Mouse (Mus musculus): ENCODE results near the gene Troap.

DNA sequence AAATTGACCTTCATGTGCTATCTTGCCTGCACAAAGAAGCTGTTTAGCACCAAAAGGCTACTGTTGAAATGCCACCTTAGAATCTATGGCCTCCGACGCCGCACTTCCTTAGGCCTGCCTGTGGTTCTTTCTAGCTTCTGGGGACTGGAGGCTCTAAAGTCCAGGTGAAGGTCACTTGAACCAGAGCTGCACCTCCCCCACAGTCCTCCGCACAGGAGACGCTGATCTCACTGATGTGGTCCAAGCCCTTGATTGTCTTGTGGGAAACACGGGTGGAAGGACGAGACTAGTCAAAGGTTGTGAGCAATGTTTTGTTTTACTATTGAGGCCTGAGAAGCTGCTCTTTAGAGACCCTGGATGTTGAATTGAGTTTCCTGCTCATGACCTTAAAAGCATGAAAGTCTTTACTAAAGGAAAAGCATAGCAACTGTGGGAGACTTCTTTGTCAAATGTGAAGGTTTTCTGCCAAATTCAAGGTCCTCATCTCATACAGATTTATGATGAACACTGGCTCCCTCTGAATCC, 41.6 kb upstream of the Troap start:
- TF ChIP-seq POLR2A (IDR thresholded peaks at IDR 0.05; ENCODE audit: insufficient read length, low read depth) (peak; percentile 24), MAX (IDR thresholded peaks at IDR 0.05; ENCODE audit: low read depth) (no peak), TCF12 (IDR thresholded peaks at IDR 0.05; ENCODE audit: insufficient read depth, poor library complexity, severe bottlenecking) (no peak), USF1 (IDR thresholded peaks at IDR 0.05; ENCODE audit: low read depth) (no peak), SRF (IDR thresholded peaks at IDR 0.05; ENCODE audit: control insufficient read depth, insufficient read length, low read depth) (no peak), MYOD1 (IDR thresholded peaks at IDR 0.05; ENCODE audit: control insufficient read depth in 1 of 3, insufficient read length in 2 of 3, low read depth in 2 of 3) (no peak), POLR2AphosphoS2 (IDR thresholded peaks at IDR 0.05; ENCODE audit: insufficient read length, low read depth) (no peak)
